Mouse (Mus musculus) kidney, postnatal 0 days (tissue): ENCODE measurements around the gene Ctbp2. TPM values are rescaled to one million over a fixed set of nuclear protein-coding genes. Genes with fewer than 3 reads are reported as not detected.
A peak's percentile ranks its signal among the peaks of the same experiment; 100 is the strongest.

Experiments used
- ATAC-seq: fragments of 200-750 bp; cut with Nextera tagmentation; replicated peaks from 2 replicates; pipeline ENCODE4 v1.8.0; 2017; ENCODE audit warnings: low read depth, moderate number of reproducible peaks, moderate TSS enrichment, moderate library complexity; ENCODE audit not compliant: low FRiP score
- DNase-seq: peaks from one replicate; pipeline ENCODE4 v3.0.0-alpha.2; 2016; ENCODE audit warnings: low spot score
- H3K27ac ChIP-seq: fragments of 300-500 bp; sonication (generic); 2 replicates; pipeline ENCODE4 v1.5.1; 2014; ENCODE audit warnings: mild to moderate bottlenecking
- H3K27me3 ChIP-seq: fragments of 300-500 bp; sonication (generic); 2 replicates; pipeline ENCODE4 v1.6.1; 2014; ENCODE audit warnings: low read length, mixed read lengths; ENCODE audit not compliant: insufficient read depth
- H3K36me3 ChIP-seq: fragments of 300-500 bp; sonication (generic); 2 replicates; pipeline ENCODE4 v1.6.1; 2014; ENCODE audit warnings: low read length, mixed read lengths; ENCODE audit not compliant: insufficient read depth
- H3K4me1 ChIP-seq: fragments of 300-500 bp; sonication (generic); replicated peaks from 2 replicates; pipeline ENCODE4 v1.6.1; 2014; ENCODE audit warnings: antibody characterized with exemption, low read length, mixed read lengths; ENCODE audit not compliant: insufficient read depth
- H3K4me2 ChIP-seq: fragments of 300-500 bp; sonication (generic); 2 replicates; pipeline ENCODE4 v1.6.1; 2014; ENCODE audit warnings: mild to moderate bottlenecking, low read length, moderate library complexity, mixed read lengths
- H3K4me3 ChIP-seq: fragments of 300-500 bp; sonication (generic); replicated peaks from 2 replicates; pipeline ENCODE4 v1.5.1; 2014; ENCODE audit warnings: low read depth, low read length
- H3K9ac ChIP-seq: fragments of 300-500 bp; sonication (generic); 2 replicates; pipeline ENCODE4 v1.6.1; 2014; ENCODE audit warnings: low read depth, low read length
- H3K9me3 ChIP-seq: fragments of 300-500 bp; sonication (generic); replicated peaks from 2 replicates; pipeline ENCODE4 v1.6.1; 2016; ENCODE audit warnings: low read length, inconsistent platforms, mixed read lengths
- CTCF ChIP-seq: IDR thresholded peaks from 2 replicates; pipeline ENCODE4 v1.5.1; 2016; ENCODE audit warnings: antibody characterized with exemption, low read depth, mild to moderate bottlenecking, moderate library complexity
- WGBS: fragments of 180-500 bp; shearing (Covaris S2); extraction: QIAGEN DNeasy Blood & Tissue Kit; methylation state at CpG from one replicate; pipeline ENCODE4 v1.1.7; 2014; 5-methylcytosine and 5-hydroxymethylcytosine counted together
- polyA plus RNA-seq: library from polyadenylated mRNA; unstranded; fragments of >200 nt; fragmentation: Nextera tagmentation; extraction: Ambion mirVana; gene quantifications from 2 replicates; pipeline ENCODE4 v1.2.1, GENCODE M21; 2015

Ctbp2 gene
- polyA plus RNA-seq, 1 experiment from 2014 or later = 89.1 TPM

DNA sequence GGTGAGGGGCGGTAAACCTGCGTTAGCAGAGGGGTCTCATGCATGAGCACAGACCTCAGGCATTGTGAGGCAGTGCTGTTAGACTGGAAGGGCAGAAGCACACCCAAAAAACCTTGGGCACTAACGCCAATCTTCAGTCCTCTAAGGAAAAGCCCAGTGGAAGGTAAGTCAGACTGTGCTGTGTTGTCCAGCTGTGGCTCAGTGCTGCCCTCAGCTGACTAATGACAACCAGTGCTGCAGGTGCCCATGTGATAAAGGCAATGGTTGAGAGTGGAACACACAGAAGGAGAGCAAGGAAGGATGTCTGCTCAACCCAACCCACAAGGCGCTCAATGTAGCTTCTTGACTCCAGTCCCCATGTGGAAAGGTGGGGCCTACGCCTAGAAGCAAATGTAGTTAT, 127.8 kb downstream of the Ctbp2 start:
- Histone ChIP-seq H3K4me3 (no peak overlapping the region), H3K27ac (no peak overlapping the region), H3K9me3 (no peaks in the 10 kb centered on the region), H3K4me1 (no peaks in the 10 kb centered on the region), H3K9ac (no peak overlapping the region), H3K4me2 (no peak overlapping the region), H3K27me3 (no peaks in the 10 kb centered on the region), H3K36me3 (peaks cover 55% of the 10 kb centered on the region)
- DNase-seq = peak; percentile 48
- TF ChIP-seq CTCF = peak; percentile 68; the same call in 1 of the 2 replicates
- WGBS = 94% methylated on average over 5 of the region's 5 CpGs
- no peak for ATAC-seq

DNA sequence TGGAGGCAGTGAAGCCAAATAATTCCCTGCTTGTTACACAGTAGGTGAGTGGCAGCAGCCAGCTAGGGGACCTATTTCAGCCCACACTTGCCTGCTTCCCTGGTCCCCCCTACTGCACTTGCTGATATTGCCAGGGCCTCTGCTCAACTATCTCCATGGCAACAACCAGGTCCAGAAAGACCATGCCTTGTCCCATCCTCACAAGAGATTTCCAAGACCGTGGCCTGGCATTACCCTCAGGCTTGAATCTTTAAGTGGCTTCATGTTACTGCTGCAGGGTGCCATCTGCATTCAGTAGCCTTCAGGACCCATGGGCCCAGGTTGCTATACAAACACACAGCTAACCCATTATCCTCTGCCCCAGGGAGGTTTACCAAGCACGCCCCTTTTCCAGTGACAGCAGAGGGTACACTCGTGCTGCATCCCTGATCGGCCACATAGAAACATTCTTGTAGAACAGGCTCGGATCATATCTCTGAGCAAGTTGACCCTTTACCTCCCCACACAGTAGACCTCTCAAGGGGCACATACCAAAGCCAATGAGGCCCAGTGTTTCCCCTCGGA, 129.4 kb downstream of the Ctbp2 start:
- H3K27ac ChIP-seq = no peak overlapping the region
- no peak for TF ChIP-seq CTCF
- no peak overlapping the region for H3K9ac ChIP-seq
- WGBS = 63% methylated on average over 6 of the region's 6 CpGs
- no peaks in the 10 kb centered on the region for H3K4me1 ChIP-seq
- no peak overlapping the region for H3K4me3 ChIP-seq
- no peaks in the 10 kb centered on the region for H3K9me3 ChIP-seq
- H3K27me3 ChIP-seq = no peaks in the 10 kb centered on the region
- ATAC-seq (no peak), DNase-seq (no peak)
- H3K4me2 ChIP-seq = no peak overlapping the region
- H3K36me3 ChIP-seq = peaks cover 70% of the 10 kb centered on the region

DNA sequence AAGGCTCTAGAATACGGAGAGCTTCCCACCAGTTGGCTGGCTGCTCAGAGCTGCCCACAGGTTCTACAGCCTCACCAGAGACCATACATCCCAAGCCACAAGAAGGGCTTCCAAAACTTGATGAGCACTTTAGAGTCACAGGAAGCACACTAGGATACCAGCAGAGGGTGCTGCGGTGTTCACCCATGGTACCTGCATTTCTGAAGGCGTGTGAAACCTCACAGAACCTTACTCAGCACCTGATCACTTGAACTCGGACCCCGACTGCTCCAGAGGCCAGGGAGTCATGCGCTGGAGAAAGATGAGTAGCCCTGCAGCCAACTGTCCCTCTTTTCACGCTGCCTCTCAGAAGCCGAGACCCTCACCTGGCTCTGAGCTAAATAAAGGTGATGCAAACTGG, 130.0 kb downstream of the Ctbp2 start:
- no peak overlapping the region for H3K4me3 ChIP-seq
- peak; percentile 35; the same call in 1 of the 2 replicates for TF ChIP-seq CTCF
- no peak overlapping the region for H3K9ac ChIP-seq
- peaks cover 71% of the 10 kb centered on the region for H3K36me3 ChIP-seq
- no peaks in the 10 kb centered on the region for H3K9me3 ChIP-seq
- no peaks in the 10 kb centered on the region for H3K4me1 ChIP-seq
- no peak overlapping the region for H3K4me2 ChIP-seq
- 90% methylated on average over 8 of the region's 8 CpGs for WGBS
- DNase-seq = no peak
- H3K27me3 ChIP-seq = no peaks in the 10 kb centered on the region
- ATAC-seq = no peak
- no peak overlapping the region for H3K27ac ChIP-seq

DNA sequence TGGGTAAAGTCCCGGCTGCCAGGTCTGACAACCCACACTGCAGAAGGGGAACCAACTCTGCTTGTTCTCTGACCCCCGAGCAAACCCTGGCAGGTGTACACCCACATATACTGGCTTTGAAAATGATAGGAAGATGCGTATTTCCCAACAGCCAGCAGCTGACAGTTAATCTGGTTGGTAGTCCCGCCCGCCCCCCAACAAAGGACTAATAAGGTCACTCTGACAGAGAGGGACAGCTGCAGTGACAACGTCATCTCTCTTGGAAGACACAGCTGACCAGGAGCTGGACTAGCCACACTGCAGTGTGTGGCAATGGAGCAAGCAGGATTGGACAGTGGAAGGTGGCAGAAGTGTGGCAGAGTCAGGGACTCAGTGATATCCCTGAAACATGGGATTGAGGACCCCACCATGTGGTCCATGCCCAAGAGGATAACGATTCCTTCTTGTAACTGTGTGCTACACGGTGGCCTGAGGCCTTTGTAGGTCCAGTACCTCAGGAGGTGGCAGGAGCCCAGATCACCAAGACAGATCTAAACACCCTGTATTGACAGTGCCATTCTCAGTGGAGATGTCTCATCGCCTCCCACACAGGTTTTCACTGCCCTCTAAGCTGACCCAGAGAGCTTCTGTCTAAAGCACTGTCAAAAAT, 131.1 kb downstream of the Ctbp2 start:
- H3K4me2 ChIP-seq = no peak overlapping the region
- no peak overlapping the region for H3K27ac ChIP-seq
- 92% methylated on average over 9 of the region's 9 CpGs for WGBS
- no peak overlapping the region for H3K9ac ChIP-seq
- H3K4me3 ChIP-seq = no peak overlapping the region
- H3K27me3 ChIP-seq = no peaks in the 10 kb centered on the region
- no peak for ATAC-seq
- DNase-seq = no peak
- H3K4me1 ChIP-seq = no peaks in the 10 kb centered on the region
- no peak for TF ChIP-seq CTCF
- H3K9me3 ChIP-seq = no peaks in the 10 kb centered on the region
- H3K36me3 ChIP-seq = peaks cover 69% of the 10 kb centered on the region

DNA sequence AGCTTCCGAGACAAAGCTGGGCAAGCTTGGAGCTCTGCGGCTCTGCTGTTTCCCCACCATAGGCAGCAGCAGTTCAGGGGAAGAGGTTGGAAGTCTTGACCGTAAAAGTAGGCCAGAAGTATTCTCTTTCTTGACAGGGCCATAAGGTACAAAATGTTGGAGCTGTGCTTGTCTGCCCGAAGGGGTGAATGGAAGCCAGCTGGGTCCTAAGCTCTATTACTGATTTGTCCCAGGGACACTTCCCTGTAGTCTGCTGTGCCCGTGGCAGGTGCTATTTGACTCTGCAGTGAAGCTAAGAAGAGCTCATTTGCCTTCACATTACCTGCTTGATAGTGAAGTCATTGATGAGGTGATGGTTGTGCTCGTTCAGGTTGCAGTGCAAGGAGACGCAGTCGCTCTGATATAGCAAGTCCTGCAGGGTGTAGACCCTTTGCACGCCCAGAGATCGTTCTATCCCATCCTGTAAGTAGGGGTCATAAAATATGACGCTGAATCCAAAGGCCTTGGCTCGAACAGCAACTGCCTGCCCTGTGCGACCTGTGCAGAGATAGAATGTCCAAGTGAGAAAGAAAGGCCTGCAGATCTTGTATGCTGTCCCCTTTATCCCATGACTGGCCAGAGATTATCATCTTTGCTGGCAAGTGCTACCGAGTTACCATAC, 132.8 kb downstream of the Ctbp2 start:
- H3K9ac ChIP-seq = no peak overlapping the region
- 82% methylated on average over 14 of the region's 14 CpGs for WGBS
- no peaks in the 10 kb centered on the region for H3K27me3 ChIP-seq
- no peak overlapping the region for H3K27ac ChIP-seq
- H3K36me3 ChIP-seq = peaks cover 65% of the 10 kb centered on the region
- no peak for DNase-seq
- no peak overlapping the region for H3K4me3 ChIP-seq
- no peaks in the 10 kb centered on the region for H3K9me3 ChIP-seq
- ATAC-seq = no peak
- no peak for TF ChIP-seq CTCF
- H3K4me1 ChIP-seq = no peaks in the 10 kb centered on the region
- H3K4me2 ChIP-seq = no peak overlapping the region

DNA sequence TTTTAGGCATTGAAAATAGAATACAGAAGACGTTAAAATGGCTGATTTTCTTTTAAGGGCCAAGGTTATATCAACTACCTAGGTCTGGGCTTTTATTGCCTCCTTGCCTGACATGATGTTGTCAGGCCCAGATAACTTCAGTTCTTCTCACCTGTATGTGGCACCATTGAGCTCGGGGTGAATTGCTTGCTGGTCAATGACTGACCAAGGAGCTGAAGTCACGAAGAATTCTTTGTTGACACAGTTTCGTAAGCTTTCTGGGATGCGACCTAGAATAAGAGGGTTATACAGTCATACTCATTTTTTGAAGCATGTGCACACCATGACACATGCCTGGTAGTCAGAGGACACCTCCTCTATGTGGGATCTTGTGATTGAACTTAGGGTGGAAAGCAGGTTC, 134.3 kb downstream of the Ctbp2 start:
- no peak for DNase-seq
- H3K4me1 ChIP-seq = no peaks in the 10 kb centered on the region
- H3K27ac ChIP-seq = no peak overlapping the region
- peaks cover 53% of the 10 kb centered on the region for H3K36me3 ChIP-seq
- no peaks in the 10 kb centered on the region for H3K9me3 ChIP-seq
- 84% methylated on average over 5 of the region's 5 CpGs for WGBS
- H3K27me3 ChIP-seq = no peaks in the 10 kb centered on the region
- no peak overlapping the region for H3K9ac ChIP-seq
- no peak for ATAC-seq
- no peak overlapping the region for H3K4me2 ChIP-seq
- no peak overlapping the region for H3K4me3 ChIP-seq
- TF ChIP-seq CTCF = no peak
